Mouse (Mus musculus): Measurements from ENCODE around the gene Tmem184a.
A peak's percentile ranks its signal among the peaks of the same experiment; 100 is the strongest.

Gene Tmem184a

DNA sequence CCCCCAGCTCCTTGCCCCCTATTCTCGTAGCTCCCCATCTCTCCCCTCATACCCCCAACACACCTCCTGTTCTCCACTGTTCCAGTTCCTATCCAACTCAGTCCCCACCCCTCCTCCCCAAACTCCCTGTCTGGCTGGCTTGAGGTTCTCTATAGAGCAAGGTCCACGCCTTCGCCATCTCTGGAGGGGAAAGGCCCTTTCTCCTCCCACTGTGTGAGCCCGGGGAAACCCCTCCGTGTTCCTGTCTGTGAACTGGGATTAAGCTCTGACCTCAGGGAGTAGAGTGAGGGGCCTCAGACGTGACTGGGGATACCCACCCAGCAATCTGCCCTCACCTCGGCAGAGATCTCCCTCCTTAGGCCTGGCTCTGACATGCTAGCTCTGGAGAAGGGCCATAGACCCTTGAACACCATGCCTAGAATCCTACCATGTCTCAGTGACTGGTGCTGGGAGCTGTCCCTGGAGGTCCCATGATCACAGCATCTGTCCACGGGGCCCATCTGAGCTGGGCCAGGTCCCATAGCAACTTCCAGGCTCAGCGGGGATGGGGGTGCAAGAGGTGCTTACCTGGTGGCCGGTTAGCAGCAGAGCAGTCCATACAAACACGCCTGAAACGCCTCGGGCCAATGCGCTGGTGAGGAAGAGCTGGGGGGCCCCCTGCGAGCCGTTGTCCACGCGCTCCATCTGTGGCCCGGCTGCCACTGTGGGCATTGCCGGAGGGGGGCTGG lies 7.2 kb downstream of the Tmem184a start:
- DNase-seq, result no peak

- no peak for DNase-seq
These were observed 7.9 kb downstream of the Tmem184a start for GRCm38 (mm10) chr5:139811677-139812397.

GRCm38 (mm10) chr5:139809397-139809796 lies 10.3 kb downstream of the Tmem184a start:
- no peak for DNase-seq

- no peak for DNase-seq
These were observed 13.8 kb downstream of the Tmem184a start for GRCm38 (mm10) chr5:139805924-139806323.

- DNase-seq, result no peak
These were observed 15.1 kb downstream of the Tmem184a start for GRCm38 (mm10) chr5:139804573-139805111.

GRCm38 (mm10) chr5:139804107-139804551 lies 15.6 kb downstream of the Tmem184a start:
- no peak for DNase-seq

GRCm38 (mm10) chr5:139803601-139804102 lies 16.1 kb downstream of the Tmem184a start:
- no peak for DNase-seq

GRCm38 (mm10) chr5:139803165-139803564 lies 16.6 kb downstream of the Tmem184a start:
- no peak for DNase-seq

- no peak for DNase-seq
These were observed 17.8 kb downstream of the Tmem184a start for GRCm38 (mm10) chr5:139801880-139802279.

DNA sequence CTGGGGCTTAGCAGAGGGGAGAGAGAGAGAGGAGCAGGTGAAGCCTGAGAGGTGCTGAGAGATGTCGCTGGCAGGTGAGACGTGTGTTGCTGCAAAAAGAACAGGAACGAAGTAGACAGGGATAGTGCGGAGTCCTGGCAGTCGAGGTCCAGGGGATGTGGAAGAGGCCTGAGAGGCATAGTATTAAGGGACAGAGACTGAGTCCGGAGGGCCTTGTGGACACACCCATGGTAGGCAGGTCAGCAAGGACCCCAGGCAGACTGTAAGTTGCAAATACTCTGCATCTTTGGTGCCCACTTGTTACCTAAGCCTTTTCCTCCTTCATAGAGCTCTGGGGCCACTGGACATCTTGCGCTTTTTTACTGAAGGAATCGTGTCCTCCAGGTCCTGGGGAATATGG lies 18.5 kb downstream of the Tmem184a start:
- no peak for DNase-seq

GRCm38 (mm10) chr5:139799801-139800590 lies 19.7 kb downstream of the Tmem184a start:
- DNase-seq, result no peak

DNA sequence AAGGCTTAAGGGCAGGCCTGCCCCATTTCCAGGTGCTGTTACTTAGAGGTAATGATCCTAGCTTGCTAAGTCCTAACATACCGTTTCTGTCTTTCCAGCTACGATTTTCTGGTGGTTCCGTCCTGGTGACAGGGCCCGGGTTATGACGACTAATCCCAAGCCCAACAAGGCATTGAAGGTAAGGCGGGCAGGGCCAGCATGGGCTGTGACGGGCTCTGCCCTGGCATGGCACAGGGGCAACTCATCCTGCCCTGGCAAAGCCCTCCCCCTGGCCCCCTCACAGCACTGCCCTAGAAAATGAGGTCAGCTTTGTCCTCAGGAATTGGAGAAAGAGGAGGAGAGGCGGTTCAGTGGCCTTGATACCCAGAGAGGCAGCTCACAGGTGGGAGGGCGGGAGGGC lies 20.7 kb downstream of the Tmem184a start:
- DNase-seq, result no peak

DNA sequence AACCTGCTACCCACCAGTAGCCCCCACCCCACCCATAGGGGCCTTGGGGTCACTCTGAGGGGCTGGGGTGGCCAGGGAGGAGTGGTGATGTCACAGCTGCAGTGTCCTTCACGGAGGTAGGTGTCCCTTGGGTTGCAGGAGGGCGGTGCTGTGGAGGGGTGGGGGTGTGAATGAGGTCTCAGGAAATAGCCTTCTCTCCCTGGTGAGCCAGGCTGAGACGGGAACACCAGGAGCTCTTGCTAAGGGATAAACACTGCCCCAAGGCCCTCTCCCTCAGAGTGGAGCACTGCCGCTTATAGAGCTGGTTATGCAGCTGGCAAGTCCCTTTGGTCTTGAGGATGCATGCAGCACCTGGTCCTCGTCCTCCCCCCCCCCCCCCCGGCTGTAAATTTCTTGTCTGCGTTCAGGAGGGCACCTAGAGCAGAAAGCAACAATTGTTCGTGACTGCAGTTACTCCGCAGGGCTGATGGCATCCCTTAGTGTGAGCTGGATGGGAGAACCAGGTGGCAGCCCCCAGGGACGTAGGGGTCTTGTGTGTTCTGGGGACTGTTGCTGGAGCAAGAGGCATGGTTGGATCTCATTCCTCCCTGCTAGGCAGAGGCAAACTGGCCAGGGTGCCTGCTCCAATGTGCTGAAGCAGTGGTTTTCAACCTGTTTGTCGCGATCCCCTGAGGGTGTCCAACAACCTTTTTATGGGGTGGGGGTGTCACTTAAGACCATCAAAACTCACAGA lies 21.4 kb downstream of the Tmem184a start:
- DNase-seq, result no peak

DNA sequence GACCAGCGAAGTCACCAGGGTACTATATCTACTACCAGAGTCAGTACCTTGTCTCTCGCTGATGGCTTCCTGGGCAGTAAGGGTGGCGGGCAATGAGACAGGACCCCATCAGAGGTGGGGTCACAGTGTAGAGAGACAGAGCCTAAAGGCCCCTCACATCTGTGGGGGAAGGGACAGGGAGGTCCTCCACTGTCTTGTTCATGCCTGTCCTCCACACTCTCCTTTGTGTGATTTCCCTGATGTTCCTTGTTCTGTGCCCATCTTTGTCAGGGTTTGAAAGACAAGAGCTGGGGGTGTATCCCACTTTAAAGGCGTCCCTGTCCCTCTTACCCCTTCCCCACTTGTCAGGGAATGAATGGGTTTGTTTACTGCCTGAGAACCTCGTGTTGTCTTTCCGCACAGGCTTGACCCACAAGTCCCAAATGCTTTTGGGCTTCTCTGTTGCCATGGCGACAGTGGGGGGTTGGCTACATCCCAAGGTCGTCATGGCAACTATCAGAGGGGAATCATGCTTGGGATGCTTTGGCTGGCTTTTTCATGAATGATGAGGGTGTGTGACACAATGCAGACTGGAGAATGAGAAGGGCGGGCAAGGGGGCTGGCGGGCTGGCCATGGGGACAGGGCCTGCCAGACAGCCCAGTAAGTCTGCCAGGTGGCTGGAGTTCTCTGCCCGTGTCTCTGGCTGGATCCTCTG lies 22.1 kb downstream of the Tmem184a start:
- DNase-seq, result peak; percentile 72

DNA sequence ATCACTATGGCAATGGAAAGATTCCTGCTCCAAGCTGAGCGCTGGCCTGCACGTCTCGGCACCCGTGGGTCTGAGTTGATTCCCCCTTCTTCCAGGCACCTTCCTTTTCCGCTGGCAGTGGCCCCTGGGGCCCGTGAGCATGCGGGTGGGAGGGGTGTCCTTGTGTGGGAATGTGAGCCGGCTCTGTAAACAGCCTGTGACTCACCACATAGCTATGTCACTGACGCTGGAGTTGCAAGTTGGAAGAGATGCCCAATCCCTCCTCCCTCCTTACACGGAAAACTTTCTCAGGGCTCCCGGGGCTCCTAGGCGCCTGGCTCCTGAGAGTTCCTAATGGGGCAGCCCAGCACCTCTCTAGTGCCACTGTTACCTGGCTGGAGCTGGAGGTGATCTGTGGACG lies 22.8 kb downstream of the Tmem184a start:
- peak; percentile 59 for DNase-seq

DNA sequence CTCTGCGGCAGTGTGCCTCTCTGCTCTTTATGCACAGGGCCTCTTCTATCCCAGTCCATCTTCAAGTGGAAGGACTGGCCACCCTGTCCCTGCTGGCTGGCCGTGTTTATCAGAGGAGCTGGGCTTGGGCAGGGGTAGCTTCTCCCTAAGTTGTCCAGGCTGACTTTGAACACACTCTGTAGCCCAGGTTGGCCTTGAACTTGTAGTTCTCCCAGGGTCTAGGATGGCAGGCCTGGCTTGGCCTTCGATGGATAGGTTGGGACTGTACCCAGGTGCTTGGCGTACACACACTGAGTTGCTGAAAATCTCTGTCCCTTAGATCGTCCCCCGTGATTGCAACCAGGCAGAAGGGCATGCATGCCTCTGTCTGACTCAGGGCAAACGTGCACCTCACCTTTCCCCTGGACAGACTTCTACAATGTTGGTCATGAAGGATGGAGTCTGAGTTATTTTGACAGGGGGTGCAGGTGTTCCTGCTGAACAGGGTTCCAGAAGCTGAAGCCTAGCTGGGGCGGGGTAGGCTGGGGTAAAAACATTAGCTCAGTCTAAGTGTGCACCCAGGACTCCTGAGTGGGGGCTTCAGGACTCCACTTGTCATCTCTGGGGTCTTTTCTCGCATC lies 23.6 kb downstream of the Tmem184a start:
- no peak for DNase-seq

GRCm38 (mm10) chr5:139794938-139795337 lies 24.8 kb downstream of the Tmem184a start:
- no peak for DNase-seq

DNA sequence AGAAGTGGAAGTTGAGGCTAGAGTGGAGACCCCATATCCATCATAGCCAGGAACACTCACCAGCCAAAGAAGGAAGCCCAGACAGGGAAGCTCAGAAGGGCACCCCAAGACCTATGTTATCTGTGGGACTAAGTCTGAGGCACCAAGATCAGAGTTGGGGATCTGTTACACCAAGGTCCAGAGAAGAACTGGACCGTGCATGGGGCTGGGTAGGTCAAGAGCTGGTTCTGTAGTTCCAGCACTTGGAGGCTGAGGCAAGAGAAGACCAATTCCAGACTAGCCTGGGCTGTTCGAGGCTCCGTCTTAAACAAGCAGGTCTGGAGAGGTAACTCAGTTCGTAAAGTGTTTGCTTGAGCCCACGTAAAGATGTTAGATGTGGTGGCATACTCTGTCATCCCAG lies 25.6 kb downstream of the Tmem184a start:
- no peak for DNase-seq

- no peak for DNase-seq
These were observed 26.2 kb downstream of the Tmem184a start for GRCm38 (mm10) chr5:139793338-139794089.

DNA sequence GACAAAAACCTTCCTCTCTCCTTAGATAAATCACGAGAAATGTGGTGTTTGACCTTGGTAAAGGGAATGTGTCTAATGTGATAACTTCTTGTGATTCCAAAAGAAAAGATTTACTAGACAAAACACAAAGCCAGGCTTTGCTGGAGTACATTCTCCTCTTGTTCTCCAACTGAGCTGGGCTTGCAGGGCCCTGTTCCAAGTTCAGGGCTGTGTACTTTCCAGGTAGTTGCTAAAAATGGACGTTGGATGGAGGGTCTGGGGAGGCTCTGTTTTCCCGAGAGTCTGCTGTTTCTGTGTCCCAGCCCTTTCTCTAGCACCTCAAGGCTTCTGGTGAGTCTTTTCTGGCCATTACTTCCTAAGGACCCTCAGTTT lies 26.8 kb downstream of the Tmem184a start:
- DNase-seq, result no peak
